Mouse (Mus musculus): ENCODE measurements around the gene Lsg1. TPM values are rescaled to one million over a fixed set of nuclear protein-coding genes. Genes with fewer than 3 reads are reported as not detected.

Lsg1 gene
- polyA plus RNA-seq, 1 experiment from 2014 or later, result 66.1 TPM

GRCm38 (mm10) chr16:30524481-30524880, 62.9 kb downstream of the Lsg1 start:
- Histone ChIP-seq H3K27ac (no peak overlapping the region), H3K9me3 (no peaks in the 10 kb centered on the region), H3K27me3 (no peaks in the 10 kb centered on the region), H3K4me2 (no peak overlapping the region), H3K9ac (no peak overlapping the region), H3K4me1 (peaks cover 6% of the 10 kb centered on the region), H3K36me3 (peaks cover 21% of the 10 kb centered on the region), H3K4me3 (no peak overlapping the region)
- 88% methylated on average over 6 of the region's 6 CpGs for WGBS
- no peak for ATAC-seq (ENCODE audit: insufficient number of reproducible peaks, low FRiP score, low TSS enrichment, low read depth)

GRCm38 (mm10) chr16:30522253-30522940, 65.0 kb downstream of the Lsg1 start:
- Histone ChIP-seq H3K4me2 (no peak overlapping the region), H3K4me1 (peaks cover 24% of the 10 kb centered on the region), H3K27ac (no peak overlapping the region), H3K36me3 (peaks cover 12% of the 10 kb centered on the region), H3K4me3 (no peak overlapping the region), H3K27me3 (no peaks in the 10 kb centered on the region), H3K9ac (no peak overlapping the region), H3K9me3 (no peaks in the 10 kb centered on the region)
- WGBS, result 54% methylated on average over 10 of the region's 10 CpGs
- ATAC-seq (ENCODE audit: insufficient number of reproducible peaks, low FRiP score, low TSS enrichment, low read depth), result 0 out of 2 replicates have a peak, but pooled peaks have one; percentile 30

- no peak overlapping the region for H3K4me2 ChIP-seq
- no peak overlapping the region for H3K9ac ChIP-seq
- peaks cover 9% of the 10 kb centered on the region for H3K36me3 ChIP-seq
- 62% methylated on average over 3 of the region's 3 CpGs for WGBS
- no peak for ATAC-seq (ENCODE audit: insufficient number of reproducible peaks, low FRiP score, low TSS enrichment, low read depth)
- no peaks in the 10 kb centered on the region for H3K9me3 ChIP-seq
- H3K27ac ChIP-seq, result no peak overlapping the region
- H3K4me1 ChIP-seq, result peaks cover 27% of the 10 kb centered on the region
- no peak overlapping the region for H3K4me3 ChIP-seq
- no peaks in the 10 kb centered on the region for H3K27me3 ChIP-seq
Observed at GRCm38 (mm10) chr16:30521147-30521546, 66.2 kb downstream of the Lsg1 start.

- peak overlapping the region; percentile 28 for H3K4me3 ChIP-seq
- H3K4me1 ChIP-seq, result peaks cover 27% of the 10 kb centered on the region
- H3K9me3 ChIP-seq, result no peaks in the 10 kb centered on the region
- no peaks in the 10 kb centered on the region for H3K27me3 ChIP-seq
- peaks cover 9% of the 10 kb centered on the region for H3K36me3 ChIP-seq
- ATAC-seq (ENCODE audit: insufficient number of reproducible peaks, low FRiP score, low TSS enrichment, low read depth), result no peak
- H3K27ac ChIP-seq, result peak overlapping the region; percentile 71
- peak overlapping the region; percentile 44 for H3K4me2 ChIP-seq
- no peak overlapping the region for H3K9ac ChIP-seq
- WGBS, result 9% methylated on average over 9 of the region's 9 CpGs
Observed at GRCm38 (mm10) chr16:30520361-30520823, 67.0 kb downstream of the Lsg1 start.

- Histone ChIP-seq H3K27ac (no peak overlapping the region), H3K9me3 (no peaks in the 10 kb centered on the region), H3K4me2 (no peak overlapping the region), H3K9ac (no peak overlapping the region), H3K36me3 (no peaks in the 10 kb centered on the region; the same call in 1 of the 2 replicates), H3K27me3 (no peaks in the 10 kb centered on the region), H3K4me3 (no peak overlapping the region), H3K4me1 (peaks cover 32% of the 10 kb centered on the region)
- WGBS, result 39% methylated on average over 9 of the region's 9 CpGs
- no peak for ATAC-seq (ENCODE audit: insufficient number of reproducible peaks, low FRiP score, low TSS enrichment, low read depth)
Observed at GRCm38 (mm10) chr16:30518635-30519034, 68.8 kb downstream of the Lsg1 start.

- 46% methylated on average over 11 of the region's 11 CpGs for WGBS
- 0 out of 2 replicates have a peak overlapping the region, but pooled peaks have one; percentile 2 for H3K4me2 ChIP-seq
Observed at GRCm38 (mm10) chr16:30517666-30518283, 69.6 kb downstream of the Lsg1 start.

GRCm38 (mm10) chr16:30516993-30517392, 70.4 kb downstream of the Lsg1 start:
- no peak for ATAC-seq (ENCODE audit: insufficient number of reproducible peaks, low FRiP score, low TSS enrichment, low read depth)
- H3K27ac ChIP-seq, result no peak overlapping the region
- peaks cover 48% of the 10 kb centered on the region for H3K4me1 ChIP-seq
- no peaks in the 10 kb centered on the region for H3K27me3 ChIP-seq
- H3K36me3 ChIP-seq, result no peaks in the 10 kb centered on the region; the same call in 1 of the 2 replicates
- H3K4me2 ChIP-seq, result no peak overlapping the region
- WGBS, result 85% methylated on average over 9 of the region's 9 CpGs
- H3K9ac ChIP-seq, result no peak overlapping the region
- no peak overlapping the region for H3K4me3 ChIP-seq
- H3K9me3 ChIP-seq, result no peaks in the 10 kb centered on the region

More at GRCm38 (mm10) chr16:30517666-30518283, 69.6 kb downstream of the Lsg1 start:
- H3K27ac ChIP-seq, result peak overlapping the region; percentile 50; the same call in 1 of the 2 replicates
- H3K27me3 ChIP-seq, result no peaks in the 10 kb centered on the region
- no peaks in the 10 kb centered on the region for H3K9me3 ChIP-seq
- ATAC-seq (ENCODE audit: insufficient number of reproducible peaks, low FRiP score, low TSS enrichment, low read depth), result 0 out of 2 replicates have a peak, but pooled peaks have one; percentile 23
- H3K36me3 ChIP-seq, result no peaks in the 10 kb centered on the region; the same call in 1 of the 2 replicates
- H3K9ac ChIP-seq, result no peak overlapping the region
- H3K4me1 ChIP-seq, result peaks cover 40% of the 10 kb centered on the region
- H3K4me3 ChIP-seq, result no peak overlapping the region

- 70% methylated on average over 12 of the region's 12 CpGs for WGBS
- no peak for ATAC-seq (ENCODE audit: insufficient number of reproducible peaks, low FRiP score, low TSS enrichment, low read depth)
- H3K4me2 ChIP-seq, result no peak overlapping the region
Observed at GRCm38 (mm10) chr16:30515418-30515817, 72.0 kb downstream of the Lsg1 start.

GRCm38 (mm10) chr16:30513050-30514024, 74.1 kb downstream of the Lsg1 start:
- H3K27ac ChIP-seq, result peak overlapping the region; percentile 54
- peak; percentile 54 for ATAC-seq (ENCODE audit: insufficient number of reproducible peaks, low FRiP score, low TSS enrichment, low read depth)
- WGBS, result 56% methylated on average over 20 of the region's 20 CpGs
- H3K9me3 ChIP-seq, result no peaks in the 10 kb centered on the region
- peaks cover 48% of the 10 kb centered on the region for H3K4me1 ChIP-seq
- no peak overlapping the region for H3K4me2 ChIP-seq
- H3K27me3 ChIP-seq, result no peaks in the 10 kb centered on the region
- no peaks in the 10 kb centered on the region; the same call in 1 of the 2 replicates for H3K36me3 ChIP-seq
- no peak overlapping the region for H3K9ac ChIP-seq
- no peak overlapping the region for H3K4me3 ChIP-seq

More at GRCm38 (mm10) chr16:30515418-30515817, 72.0 kb downstream of the Lsg1 start:
- H3K9me3 ChIP-seq, result no peaks in the 10 kb centered on the region
- no peaks in the 10 kb centered on the region for H3K27me3 ChIP-seq
- no peak overlapping the region for H3K27ac ChIP-seq
- H3K4me1 ChIP-seq, result peaks cover 57% of the 10 kb centered on the region
- no peak overlapping the region for H3K4me3 ChIP-seq
- H3K9ac ChIP-seq, result no peak overlapping the region
- no peaks in the 10 kb centered on the region; the same call in 1 of the 2 replicates for H3K36me3 ChIP-seq

GRCm38 (mm10) chr16:30512375-30513049, 74.9 kb downstream of the Lsg1 start:
- H3K27ac ChIP-seq, result peak overlapping the region; percentile 54
- peaks cover 39% of the 10 kb centered on the region for H3K4me1 ChIP-seq
- no peaks in the 10 kb centered on the region for H3K27me3 ChIP-seq
- no peaks in the 10 kb centered on the region for H3K9me3 ChIP-seq
- no peak overlapping the region for H3K4me2 ChIP-seq
- 28% methylated on average over 8 of the region's 8 CpGs for WGBS
- H3K9ac ChIP-seq, result no peak overlapping the region
- ATAC-seq (ENCODE audit: insufficient number of reproducible peaks, low FRiP score, low TSS enrichment, low read depth), result peak; percentile 17; the same call in 1 of the 2 replicates
- H3K4me3 ChIP-seq, result no peak overlapping the region
- no peaks in the 10 kb centered on the region; the same call in 1 of the 2 replicates for H3K36me3 ChIP-seq

Measured in limb, embryonic 15.5 days (tissue).